Mouse (Mus musculus) limb, embryonic 15.5 days (tissue): Measurements from ENCODE around the gene Sh2d3c. TPM values are rescaled to one million over a fixed set of nuclear protein-coding genes. Genes with fewer than 3 reads are reported as not detected.

Experiments used
- ATAC-seq: fragments of 200-750 bp; cut with Nextera tagmentation; 2 replicates; pipeline ENCODE4 v1.8.0; 2017; ENCODE audit warnings: low read depth, moderate TSS enrichment; ENCODE audit not compliant: insufficient number of reproducible peaks, low FRiP score, low TSS enrichment
- H3K27ac ChIP-seq: fragments of 300-500 bp; sonication (generic); 2 replicates; pipeline ENCODE4 v1.5.1; 2015; ENCODE audit warnings: moderate library complexity, mild to moderate bottlenecking, inconsistent platforms
- H3K27me3 ChIP-seq: fragments of 300-500 bp; sonication (generic); 2 replicates; pipeline ENCODE4 v1.6.1; 2015; ENCODE audit warnings: inconsistent platforms
- H3K36me3 ChIP-seq: fragments of 300-500 bp; sonication (generic); 2 replicates; pipeline ENCODE4 v1.6.1; 2015; ENCODE audit warnings: inconsistent platforms
- H3K4me1 ChIP-seq: fragments of 300-500 bp; sonication (generic); 2 replicates; pipeline ENCODE4 v1.6.1; 2015; ENCODE audit warnings: inconsistent platforms
- H3K4me2 ChIP-seq: fragments of 300-500 bp; sonication (generic); 2 replicates; pipeline ENCODE4 v1.6.1; 2015; ENCODE audit warnings: mild to moderate bottlenecking, inconsistent platforms
- H3K4me3 ChIP-seq: fragments of 300-500 bp; sonication (generic); 2 replicates; pipeline ENCODE4 v1.5.1; 2015; ENCODE audit warnings: mild to moderate bottlenecking, inconsistent platforms
- H3K9ac ChIP-seq: fragments of 300-500 bp; sonication (generic); 2 replicates; pipeline ENCODE4 v1.6.1; 2015; ENCODE audit warnings: inconsistent platforms
- H3K9me3 ChIP-seq: fragments of 300-500 bp; sonication (generic); 2 replicates; pipeline ENCODE4 v1.6.1; 2016; ENCODE audit warnings: inconsistent platforms
- WGBS: fragments of 180-500 bp; shearing (Covaris S2); methylation state at CpG from one replicate; pipeline ENCODE4 v1.1.7; 2015; 5-methylcytosine and 5-hydroxymethylcytosine counted together
- polyA plus RNA-seq: library from polyadenylated mRNA; unstranded; fragments of >200 nt; fragmentation: Nextera tagmentation; extraction: Ambion mirVana; gene quantifications from 2 replicates; pipeline ENCODE4 v1.2.1, GENCODE M21; 2015

The Sh2d3c gene
- polyA plus RNA-seq, 1 experiment from 2014 or later, result 23.0 TPM

DNA sequence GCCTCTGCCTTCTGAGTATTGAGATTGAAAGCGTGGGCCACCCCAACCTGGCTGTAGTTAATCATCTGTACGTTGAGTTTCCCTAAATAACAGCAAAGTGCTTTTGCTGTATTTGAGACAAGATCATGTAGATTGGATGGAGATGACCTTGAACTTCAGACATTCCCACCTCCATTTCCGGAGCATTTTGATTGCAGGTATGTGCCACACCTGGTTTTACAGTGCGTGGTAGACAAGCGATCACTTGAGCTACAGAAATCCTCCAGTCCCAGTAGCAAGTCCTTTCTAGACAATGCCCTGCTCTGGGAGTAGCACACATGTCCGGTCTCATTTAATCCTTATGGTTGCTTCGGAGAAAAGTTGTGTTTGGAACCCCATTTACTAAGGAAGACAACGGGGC, 17.8 kb upstream of the Sh2d3c start:
- Histone ChIP-seq H3K4me2 (no peak overlapping the region), H3K27me3 (no peaks in the 10 kb centered on the region), H3K9me3 (no peaks in the 10 kb centered on the region), H3K4me1 (no peaks in the 10 kb centered on the region), H3K9ac (no peak overlapping the region), H3K36me3 (peaks cover 58% of the 10 kb centered on the region), H3K4me3 (no peak overlapping the region), H3K27ac (no peak overlapping the region)
- 88% methylated on average over 8 of the region's 8 CpGs for WGBS
- no peak for ATAC-seq

DNA sequence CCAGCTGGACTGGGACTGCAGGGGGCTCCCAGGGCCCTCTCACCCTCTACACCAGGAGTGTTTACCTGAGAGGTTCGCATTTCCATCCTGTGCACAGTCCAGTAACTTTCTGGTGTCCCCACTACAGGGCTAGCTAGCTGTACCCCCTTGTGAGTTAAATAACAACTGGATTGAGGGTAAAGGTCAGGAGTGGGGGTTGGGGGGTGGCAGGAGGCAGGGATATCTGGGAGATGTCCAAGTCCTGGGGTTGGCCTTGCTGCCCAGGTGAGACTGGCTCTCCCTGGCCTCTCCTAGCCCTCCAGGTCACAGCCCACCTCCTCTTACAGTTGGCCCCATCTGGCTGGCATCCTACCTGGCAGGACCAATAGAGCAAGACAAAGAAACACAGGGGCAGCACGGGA, 16.8 kb upstream of the Sh2d3c start, which contains the start of gene Fpgs:
Fpgs (minus strand) TSS at position 125 of the 401 bp plus-strand sequence.
- no peak within 1 kb of the TSS for H3K9ac ChIP-seq
- H3K27ac ChIP-seq, result no peak within 1 kb of the TSS
- no peaks in the 10 kb centered on the region for H3K4me1 ChIP-seq
- H3K9me3 ChIP-seq, result no peaks in the 10 kb centered on the region
- no peak for ATAC-seq
- 67% methylated on average over 2 of the region's 2 CpGs for WGBS
- no peaks in the 10 kb centered on the region for H3K27me3 ChIP-seq
- H3K4me3 ChIP-seq, result no peak within 1 kb of the TSS
- H3K4me2 ChIP-seq, result no peak within 1 kb of the TSS
- H3K36me3 ChIP-seq, result peaks cover 66% of the 10 kb centered on the region

DNA sequence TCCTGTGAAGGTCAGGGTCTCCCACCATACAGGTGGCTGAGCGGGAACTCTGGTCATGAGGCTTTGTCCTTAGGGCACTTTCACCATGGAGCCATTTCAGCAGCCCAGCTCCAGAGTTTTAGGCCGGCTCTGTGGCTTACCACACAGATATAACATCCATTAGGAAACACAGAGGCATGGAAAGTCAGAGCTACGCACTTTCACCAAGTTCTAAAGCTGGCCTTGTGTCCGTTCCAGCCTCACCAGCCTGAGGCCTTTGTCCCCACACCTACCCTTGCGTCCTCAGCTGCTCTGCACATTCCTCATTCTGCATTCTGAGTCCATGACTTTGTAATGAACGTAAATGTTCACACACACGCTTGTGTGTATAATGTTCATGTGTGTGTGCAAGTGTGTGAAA, 15.8 kb upstream of the Sh2d3c start:
- Histone ChIP-seq H3K27ac (no peak overlapping the region), H3K9me3 (no peaks in the 10 kb centered on the region), H3K4me3 (no peak overlapping the region), H3K4me2 (no peak overlapping the region), H3K4me1 (peaks cover 7% of the 10 kb centered on the region; the same call in 1 of the 2 replicates), H3K36me3 (peaks cover 76% of the 10 kb centered on the region), H3K27me3 (no peaks in the 10 kb centered on the region), H3K9ac (no peak overlapping the region)
- ATAC-seq, result no peak
- 90% methylated on average over 7 of the region's 7 CpGs for WGBS

DNA sequence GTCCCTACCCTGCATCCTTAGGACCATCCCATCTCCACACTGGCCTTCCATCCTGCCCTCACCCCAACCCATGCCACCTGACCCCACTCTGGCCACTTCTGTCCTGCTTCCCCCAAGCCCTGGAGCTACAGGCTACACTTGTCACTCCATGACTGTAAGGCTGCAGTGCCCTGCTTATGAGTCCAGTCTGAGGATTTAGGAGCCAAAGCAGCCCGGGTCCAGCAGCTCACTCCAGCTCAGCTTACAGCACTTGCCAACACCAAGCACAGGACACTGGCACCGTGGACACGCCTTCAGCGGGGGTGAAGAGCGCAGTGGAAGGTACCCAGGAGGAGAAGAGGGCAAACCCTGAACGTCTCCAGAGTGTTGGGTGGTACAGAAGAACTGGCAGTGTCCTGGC, 13.9 kb upstream of the Sh2d3c start:
- no peak overlapping the region for H3K27ac ChIP-seq
- H3K9me3 ChIP-seq, result no peaks in the 10 kb centered on the region
- no peak for ATAC-seq
- WGBS, result 93% methylated on average over 6 of the region's 6 CpGs
- no peak overlapping the region for H3K4me3 ChIP-seq
- peaks cover 89% of the 10 kb centered on the region for H3K36me3 ChIP-seq
- H3K27me3 ChIP-seq, result no peaks in the 10 kb centered on the region
- no peak overlapping the region for H3K9ac ChIP-seq
- peaks cover 14% of the 10 kb centered on the region for H3K4me1 ChIP-seq
- no peak overlapping the region for H3K4me2 ChIP-seq

DNA sequence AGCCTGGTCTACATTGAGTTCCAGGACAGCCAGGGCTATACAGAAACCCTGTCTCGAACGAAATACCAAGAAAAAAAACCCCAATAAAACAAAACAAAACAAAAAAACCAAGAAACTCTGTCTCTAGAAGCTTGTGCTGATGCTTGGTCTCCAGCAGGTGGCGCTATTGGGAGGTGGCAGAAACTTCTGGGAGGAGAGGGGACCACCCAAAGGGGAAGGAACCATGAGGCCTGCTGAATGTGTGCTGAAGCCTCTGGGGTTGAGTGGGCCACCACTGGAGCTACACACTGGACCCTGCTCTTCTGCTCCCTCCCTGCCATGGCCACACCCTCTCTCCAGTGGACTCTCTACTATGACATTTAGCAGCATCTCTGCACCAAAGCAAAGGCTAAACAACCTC, 12.2 kb upstream of the Sh2d3c start:
- peaks cover 15% of the 10 kb centered on the region for H3K4me1 ChIP-seq
- H3K27ac ChIP-seq, result no peak overlapping the region
- no peak overlapping the region for H3K4me3 ChIP-seq
- WGBS, result 35% methylated on average over 3 of the region's 3 CpGs
- no peak overlapping the region for H3K9ac ChIP-seq
- no peaks in the 10 kb centered on the region for H3K9me3 ChIP-seq
- peaks cover 74% of the 10 kb centered on the region for H3K36me3 ChIP-seq
- ATAC-seq, result no peak
- no peak overlapping the region for H3K4me2 ChIP-seq
- no peaks in the 10 kb centered on the region for H3K27me3 ChIP-seq

DNA sequence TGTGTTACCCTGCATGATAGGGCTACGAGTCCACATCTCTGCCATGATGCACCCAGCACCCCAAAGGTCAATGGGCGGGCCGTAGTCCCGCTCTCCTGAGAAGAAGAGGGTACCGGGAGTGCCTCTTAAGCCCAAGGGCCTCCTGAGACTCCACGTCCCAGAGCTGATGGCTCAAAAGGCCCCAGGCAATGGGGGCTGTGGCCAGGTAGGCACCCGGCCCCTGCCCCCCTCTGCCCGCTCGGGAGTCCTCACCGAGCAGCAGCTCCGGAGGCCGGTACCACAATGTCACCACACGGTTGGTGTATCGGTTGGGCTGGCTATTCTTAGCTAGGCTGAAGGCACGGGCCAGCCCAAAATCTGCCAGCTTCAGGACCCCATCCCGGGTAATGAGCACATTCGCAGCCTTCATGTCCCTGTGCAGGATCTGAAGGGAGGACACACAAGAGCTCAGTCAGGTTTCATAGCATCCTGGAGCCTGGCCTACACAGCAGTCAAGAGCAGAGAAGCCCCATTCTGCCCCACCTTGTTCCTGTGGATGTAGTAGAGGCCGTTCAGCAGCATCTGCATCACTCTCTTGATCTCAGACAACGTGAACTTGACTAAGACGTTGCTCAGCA, 11.2 kb upstream of the Sh2d3c start:
- H3K36me3 ChIP-seq, result peaks cover 64% of the 10 kb centered on the region

DNA sequence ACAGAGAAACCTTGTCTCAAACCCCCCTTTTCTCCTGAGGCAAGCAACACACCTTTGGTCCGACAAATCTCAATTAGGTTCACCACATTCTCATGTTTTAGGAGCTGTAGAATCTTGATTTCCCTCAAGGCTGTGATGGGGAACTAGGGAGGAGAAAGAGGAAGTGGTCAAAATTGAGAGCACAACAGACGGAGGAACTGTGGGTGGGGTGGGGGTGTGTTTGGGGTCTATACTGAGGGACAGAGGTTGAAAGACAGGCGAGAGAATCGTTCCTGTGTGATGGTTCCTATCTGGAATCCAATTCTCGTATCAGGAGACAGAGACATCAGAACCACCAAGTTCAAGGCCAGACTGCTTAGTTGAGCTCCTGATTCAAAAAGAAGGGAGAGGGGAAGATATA, 10.4 kb upstream of the Sh2d3c start:
- H3K27me3 ChIP-seq, result no peaks in the 10 kb centered on the region
- WGBS, result 86% methylated on average over 5 of the region's 5 CpGs
- H3K36me3 ChIP-seq, result peaks cover 56% of the 10 kb centered on the region
- H3K9ac ChIP-seq, result no peak overlapping the region
- H3K4me1 ChIP-seq, result peaks cover 33% of the 10 kb centered on the region
- H3K4me2 ChIP-seq, result no peak overlapping the region
- ATAC-seq, result no peak
- H3K4me3 ChIP-seq, result no peak overlapping the region
- H3K9me3 ChIP-seq, result no peaks in the 10 kb centered on the region
- H3K27ac ChIP-seq, result no peak overlapping the region

More for the DNA sequence above, 11.2 kb upstream of the Sh2d3c start:
- no peak overlapping the region for H3K27ac ChIP-seq
- H3K9me3 ChIP-seq, result no peaks in the 10 kb centered on the region
- H3K9ac ChIP-seq, result no peak overlapping the region
- no peaks in the 10 kb centered on the region for H3K27me3 ChIP-seq
- no peak overlapping the region for H3K4me3 ChIP-seq
- H3K4me1 ChIP-seq, result peaks cover 25% of the 10 kb centered on the region
- WGBS, result 91% methylated on average over 20 of the region's 20 CpGs
- H3K4me2 ChIP-seq, result no peak overlapping the region
- no peak for ATAC-seq

DNA sequence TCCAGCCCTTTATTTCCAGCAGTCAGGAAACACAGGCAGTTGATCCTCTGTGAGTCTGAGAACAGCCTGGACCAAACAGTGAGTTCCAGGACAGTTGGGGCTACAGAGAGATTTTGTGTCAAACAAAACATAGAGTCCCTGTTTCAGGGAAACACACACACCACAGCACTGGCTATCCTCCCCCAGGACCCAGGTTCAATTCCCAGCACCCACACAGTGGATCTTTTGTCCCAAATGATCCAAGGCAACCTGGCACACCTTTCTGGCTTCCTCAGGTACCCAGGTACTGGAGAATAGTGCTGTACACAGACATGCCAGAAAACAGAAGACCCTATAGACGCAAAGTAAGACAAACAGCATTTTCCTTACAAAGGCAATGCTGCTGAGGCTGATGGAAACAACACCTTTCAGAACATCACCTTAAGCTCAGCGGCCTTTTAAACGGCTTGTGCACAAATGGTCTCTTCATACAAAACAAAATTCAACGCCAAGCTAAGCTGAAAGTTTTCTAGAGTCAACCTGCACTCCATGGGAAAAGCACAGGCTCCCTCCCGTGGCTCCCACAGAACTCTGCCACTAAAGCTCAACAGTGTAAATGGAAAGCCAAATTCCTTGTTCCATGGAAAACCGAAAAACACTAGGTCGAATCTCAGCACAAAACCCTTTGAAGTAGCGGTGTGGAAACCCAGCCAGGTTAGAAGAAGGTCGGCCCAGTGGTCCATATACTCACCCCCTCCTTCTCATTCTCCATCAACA, 9.4 kb upstream of the Sh2d3c start:
- Histone ChIP-seq H3K4me2 (peak overlapping the region; percentile 81), H3K9me3 (no peaks in the 10 kb centered on the region), H3K9ac (peak overlapping the region; percentile 82), H3K4me1 (peaks cover 33% of the 10 kb centered on the region), H3K27ac (peak overlapping the region; percentile 99), H3K36me3 (peaks cover 45% of the 10 kb centered on the region), H3K27me3 (no peaks in the 10 kb centered on the region), H3K4me3 (peak overlapping the region; percentile 91)
- ATAC-seq, result no peak
- WGBS, result 26% methylated on average over 9 of the region's 9 CpGs

DNA sequence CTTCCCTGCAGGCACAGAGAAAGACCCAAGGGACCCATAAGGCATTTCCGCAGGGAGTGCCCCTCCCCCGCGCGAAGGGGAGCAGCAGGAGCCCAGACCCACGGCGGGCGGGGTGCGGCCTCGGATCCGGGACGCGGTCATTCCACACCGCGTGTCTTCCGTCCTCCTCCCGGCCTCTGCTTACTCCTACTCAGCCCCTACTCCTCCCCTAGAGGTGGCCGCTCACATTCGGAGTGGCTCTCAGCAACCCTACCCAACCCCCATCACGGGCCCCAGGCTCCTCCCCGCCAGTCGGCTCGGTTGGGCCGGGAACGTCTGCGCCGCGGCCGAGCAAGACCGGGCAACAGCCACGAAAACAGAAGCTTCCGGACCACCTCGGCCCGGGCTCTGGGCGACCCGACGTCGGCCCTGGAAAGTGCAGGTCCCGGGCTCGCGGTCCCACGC, 8.7 kb upstream of the Sh2d3c start:
- WGBS, result under 1% methylated on average over 41 of the region's 41 CpGs
- peak overlapping the region; percentile 99 for H3K27ac ChIP-seq

DNA sequence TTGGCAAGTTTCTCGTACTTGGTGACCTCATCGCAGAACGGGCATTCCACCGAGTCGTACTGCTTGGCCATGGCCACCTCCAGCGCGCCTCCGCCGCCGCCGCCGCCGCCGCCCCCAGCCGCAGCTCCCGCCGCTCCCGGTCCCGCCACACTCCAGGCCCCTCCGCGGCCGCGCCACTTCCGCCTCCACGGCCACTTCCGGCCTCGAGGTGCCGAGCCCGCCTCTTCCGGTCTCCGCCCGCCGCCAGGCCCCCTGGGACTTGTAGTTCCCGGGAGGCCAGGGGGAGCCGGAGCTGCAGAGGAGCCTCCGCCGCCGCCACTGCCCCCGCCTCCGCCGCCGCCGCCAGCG, 8.3 kb upstream of the Sh2d3c start:
- H3K9ac ChIP-seq, result peak overlapping the region; percentile 82
- H3K27me3 ChIP-seq, result no peaks in the 10 kb centered on the region
- H3K4me3 ChIP-seq, result peak overlapping the region; percentile 91
- peak overlapping the region; percentile 99 for H3K27ac ChIP-seq
- peaks cover 36% of the 10 kb centered on the region for H3K36me3 ChIP-seq
- peak overlapping the region; percentile 81 for H3K4me2 ChIP-seq
- H3K9me3 ChIP-seq, result no peaks in the 10 kb centered on the region
- ATAC-seq, result peak; percentile 86
- WGBS, result 0% methylated on average over 39 of the region's 44 CpGs
- peaks cover 33% of the 10 kb centered on the region for H3K4me1 ChIP-seq

More for the DNA sequence above, 8.7 kb upstream of the Sh2d3c start:
- peaks cover 33% of the 10 kb centered on the region for H3K4me1 ChIP-seq
- peak; percentile 59 for ATAC-seq
- peak overlapping the region; percentile 81 for H3K4me2 ChIP-seq
- peak overlapping the region; percentile 82 for H3K9ac ChIP-seq
- peak overlapping the region; percentile 91 for H3K4me3 ChIP-seq
- no peaks in the 10 kb centered on the region for H3K27me3 ChIP-seq
- H3K9me3 ChIP-seq, result no peaks in the 10 kb centered on the region
- peaks cover 39% of the 10 kb centered on the region for H3K36me3 ChIP-seq

DNA sequence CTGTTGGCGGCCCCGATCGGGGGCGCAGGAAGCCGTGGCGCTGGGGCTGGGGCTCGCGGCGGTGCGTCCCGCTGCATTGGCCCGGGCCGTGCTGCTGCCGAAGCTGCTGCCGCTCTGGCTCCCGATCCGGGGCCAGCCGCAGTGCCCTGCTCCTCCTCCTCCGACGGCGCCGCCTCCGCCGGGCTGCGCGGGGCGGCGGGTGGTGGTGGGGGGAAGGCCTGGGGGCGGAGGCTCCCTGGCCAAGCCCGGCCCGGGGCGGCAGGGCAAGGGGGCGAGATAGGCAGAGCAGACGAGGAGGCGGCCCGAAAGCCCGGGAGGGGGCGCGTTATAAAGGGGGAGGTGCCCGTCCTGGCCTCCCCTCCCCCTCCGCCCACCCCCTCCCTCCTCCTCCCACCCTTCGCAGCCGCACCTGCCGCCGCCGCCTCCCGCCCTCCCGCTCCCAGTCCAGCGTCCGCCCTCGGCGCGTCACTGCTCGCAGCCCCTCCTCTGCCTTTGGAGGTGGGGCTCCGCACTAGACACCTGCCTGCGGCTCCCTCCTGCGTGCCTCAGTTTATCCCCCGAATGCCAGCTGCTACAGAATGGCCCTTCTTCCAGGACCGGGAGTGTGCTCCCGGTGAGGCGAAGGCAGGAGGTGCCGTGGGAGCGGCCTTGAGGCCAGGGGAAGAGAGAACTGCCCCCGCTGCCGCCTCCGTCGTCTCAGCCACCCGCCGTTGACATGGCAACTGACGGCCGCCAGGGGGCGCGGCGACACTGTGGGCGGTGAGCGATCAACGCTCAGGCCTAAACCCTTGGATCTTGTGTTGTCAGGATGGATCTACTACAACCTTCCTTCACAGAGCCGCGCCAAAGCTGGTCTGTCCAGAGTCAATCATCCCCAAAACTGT, 7.7 kb upstream of the Sh2d3c start, which contains the start of gene Cdk9:
Cdk9 (minus strand) TSS at position 143 of the 884 bp plus-strand sequence.
- Histone ChIP-seq H3K9ac (peak within 1 kb of the TSS; percentile 82), H3K4me1 (peaks cover 33% of the 10 kb centered on the region), H3K27me3 (no peaks in the 10 kb centered on the region), H3K9me3 (no peaks in the 10 kb centered on the region), H3K36me3 (peaks cover 30% of the 10 kb centered on the region), H3K27ac (peak within 1 kb of the TSS; percentile 99), H3K4me3 (peak within 1 kb of the TSS; percentile 91), H3K4me2 (peak within 1 kb of the TSS; percentile 81)
- under 1% methylated on average over 43 of the region's 79 CpGs for WGBS
- peak; percentile 88 for ATAC-seq
